Mouse (Mus musculus) thymus, adult 2 months (tissue): Measurements from ENCODE around the gene Sirt5.

ENCODE experiments used
- CTCF ChIP-seq: fragments of 200-500 bp; IDR thresholded peaks from 2 replicates; pipeline ENCODE4 v1.5.1; 2012; ENCODE audit warnings: mild to moderate bottlenecking, control low read depth, low read length, moderate library complexity, borderline replicate concordance; ENCODE audit not compliant: control insufficient read depth, poor library complexity, insufficient read depth; ENCODE audit errors: extremely low read depth
- POLR2A ChIP-seq: fragments of 200-500 bp; IDR thresholded peaks from 2 replicates; pipeline ENCODE4 v1.6.1; 2012; ENCODE audit warnings: mild to moderate bottlenecking, low read length, control low read depth, moderate library complexity; ENCODE audit not compliant: control insufficient read depth, poor library complexity, insufficient read depth; ENCODE audit errors: extremely low read depth

GRCm38 (mm10) chr13:43332591-43332990, 32.7 kb upstream of the Sirt5 start:
- TF ChIP-seq POLR2A = no peak
- no peak for TF ChIP-seq CTCF
